ENCODE assay signal across 8 mouse cellular contexts in genomic region chrX:58490861-58491260, GRCm38 (mm10).
DNase-seq lines count a peak whose midpoint lies in the region; ATAC-seq and TF ChIP-seq lines count a peak whose summit lies in the region.
"Had no signal": no experiment of that assay in that cellular context is flagged by ENCODE, and none has a peak within 500 bp of the region (broad histone marks: within the 10 kb centered on the region; RNA-seq: fewer than 3 reads in every experiment).

No protein-coding gene starts in this region.

- no peaks in the 10 kb centered on the region for H3K36me3 ChIP-seq in hindbrain, postnatal 0 days (ENCODE audit: insufficient read depth, low read length)
- H3K36me3 ChIP-seq in hindbrain, embryonic 12.5 days: no peaks in the 10 kb centered on the region
- H3K36me3 ChIP-seq: stomach, embryonic 15.5 days had no signal

- no peak overlapping the region for H3K9ac ChIP-seq in hindbrain, postnatal 0 days (replicated peaks; ENCODE audit: low read length)
- H3K9ac ChIP-seq in hindbrain, embryonic 12.5 days: no peak overlapping the region
- H3K9ac ChIP-seq: stomach, embryonic 15.5 days had no signal

- POLR2A ChIA-PET in Patski (lab: Charles Lee): no interaction called here

- no peak overlapping the region for H3K27ac ChIP-seq in hindbrain, postnatal 0 days
- H3K27ac ChIP-seq in hindbrain, embryonic 12.5 days: no peak overlapping the region
- H3K27ac ChIP-seq: stomach, embryonic 15.5 days had no signal

- no peak for ATAC-seq in hindbrain, postnatal 0 days
- no peak for ATAC-seq in hindbrain, embryonic 12.5 days (ENCODE audit: low FRiP score)
- ATAC-seq in Patski: no peak

- 14% methylated on average over 2 of the region's 2 CpGs for WGBS in hindbrain, postnatal 0 days
- 14% methylated on average over 2 of the region's 2 CpGs for WGBS in hindbrain, embryonic 12.5 days
- 9% methylated on average over 2 of the region's 2 CpGs for WGBS in large intestine, adult 2 months

- in situ Hi-C loops in Patski (cut with MboI; ENCODE audit: low pct_unique_long_range_greater_than_20kb): no loop called here

- no peaks in the 10 kb centered on the region for H3K4me1 ChIP-seq in hindbrain, postnatal 0 days (ENCODE audit: insufficient read depth, low read length)
- no peaks in the 10 kb centered on the region for H3K4me1 ChIP-seq in hindbrain, embryonic 12.5 days
- H3K4me1 ChIP-seq: stomach, embryonic 15.5 days had no signal

- TF ChIP-seq CTCF in hindbrain, postnatal 0 days (IDR thresholded peaks at IDR 0.05; ENCODE audit: low read depth): peak; percentile 74
- peak; percentile 54 for TF ChIP-seq CTCF in Patski (IDR thresholded peaks at IDR 0.05)

- no peaks in the 10 kb centered on the region for H3K9me3 ChIP-seq in hindbrain, postnatal 0 days (ENCODE audit: low read length)
- H3K9me3 ChIP-seq in hindbrain, embryonic 12.5 days (replicated peaks): no peaks in the 10 kb centered on the region
- H3K9me3 ChIP-seq: stomach, embryonic 15.5 days had no signal

- CTCF ChIA-PET in Patski (lab: Charles Lee): interaction anchor here (0.8 kb wide), 1 partner anchor 10 kb away, joined by 3 read pairs; no protein-coding TSS in a partner anchor

- no peaks in the 10 kb centered on the region for H3K27me3 ChIP-seq in hindbrain, postnatal 0 days (ENCODE audit: insufficient read depth, low read length)
- no peaks in the 10 kb centered on the region for H3K27me3 ChIP-seq in hindbrain, embryonic 12.5 days
- H3K27me3 ChIP-seq in Patski: peaks cover 41% of the 10 kb centered on the region
- H3K27me3 ChIP-seq: stomach, embryonic 15.5 days had no signal

- H3K4me2 ChIP-seq in hindbrain, postnatal 0 days (ENCODE audit: low read depth, low read length): no peak overlapping the region
- H3K4me2 ChIP-seq in hindbrain, embryonic 12.5 days (replicated peaks): no peak overlapping the region
- H3K4me2 ChIP-seq: stomach, embryonic 15.5 days had no signal

- DNase-seq in hindbrain, postnatal 0 days (ENCODE audit: low spot score): peak; percentile 61
- DNase-seq in lung, postnatal 14 days: peak; percentile 1
- DNase-seq in lung, adult 18-20 months: no peak
- DNase-seq in Patski (ENCODE audit: low read depth, low spot score): no peak
- peak; percentile 0 for DNase-seq in large intestine, adult 2 months (ENCODE audit: low read depth, low spot score)
- DNase-seq in gastrocnemius, postnatal 10 days: no peak

- no peak overlapping the region for H3K4me3 ChIP-seq in hindbrain, postnatal 0 days (ENCODE audit: low read length)
- H3K4me3 ChIP-seq in hindbrain, embryonic 12.5 days: no peak overlapping the region
- H3K4me3 ChIP-seq: stomach, embryonic 15.5 days had no signal

Comparison
In these comparisons a context has a peak if more than half of its experiments do, and no peak if none do; other contexts are left out.
1. DNase-seq: peak in hindbrain, postnatal 0 days (single experiment), lung, postnatal 14 days (single experiment) and large intestine, adult 2 months (single experiment); none in lung, adult 18-20 months (0 of 2), Patski (single experiment) and gastrocnemius, postnatal 10 days (single experiment).